Mouse (Mus musculus) thymus, adult 2 months (tissue): ENCODE measurements around the gene Exo1.

ENCODE experiments used
- CTCF ChIP-seq: fragments of 200-500 bp; IDR thresholded peaks from 2 replicates; pipeline ENCODE4 v1.5.1; 2012; ENCODE audit warnings: mild to moderate bottlenecking, control low read depth, low read length, moderate library complexity, borderline replicate concordance; ENCODE audit not compliant: control insufficient read depth, poor library complexity, insufficient read depth; ENCODE audit errors: extremely low read depth
- POLR2A ChIP-seq: fragments of 200-500 bp; IDR thresholded peaks from 2 replicates; pipeline ENCODE4 v1.6.1; 2012; ENCODE audit warnings: mild to moderate bottlenecking, low read length, control low read depth, moderate library complexity; ENCODE audit not compliant: control insufficient read depth, poor library complexity, insufficient read depth; ENCODE audit errors: extremely low read depth

- TF ChIP-seq CTCF (no peak), POLR2A (no peak)
Observed at GRCm38 (mm10) chr1:175912038-175912437, 31.7 kb downstream of the Exo1 start.
